Mouse (Mus musculus): ENCODE data around the gene Cdkn2c. TPM values are rescaled to one million over a fixed set of nuclear protein-coding genes. Genes with fewer than 3 reads are reported as not detected.
A peak's percentile ranks its signal among the peaks of the same experiment; 100 is the strongest.

Gene Cdkn2c
- polyA plus RNA-seq, 1 experiment from 2014 or later, result 3.3 TPM

DNA sequence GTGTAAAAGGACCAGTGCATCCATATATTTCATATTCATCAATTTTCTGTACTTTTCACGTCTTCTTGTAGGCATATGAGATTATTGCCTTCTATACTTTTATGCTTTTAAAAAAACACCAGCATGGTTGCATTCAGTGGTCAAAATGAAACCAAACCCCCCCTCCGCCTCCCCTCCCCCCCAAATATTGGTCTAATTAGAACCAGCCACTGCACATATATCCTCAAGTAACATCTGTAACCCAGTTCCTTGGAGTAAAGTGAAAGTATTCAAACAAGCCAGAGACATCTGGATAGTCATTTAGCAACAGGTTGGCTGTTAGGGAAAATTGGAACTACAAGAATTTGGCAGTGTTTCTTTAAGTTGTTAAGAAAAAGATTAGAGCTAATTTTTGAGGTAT is 529 bp upstream of the Cdkn2c start:
- WGBS, result 28% methylated on average over 2 of the region's 2 CpGs
- Histone ChIP-seq H3K27ac (no peak overlapping the region), H3K4me3 (replicated peaks) (peak overlapping the region; percentile 63; the same call in 1 of the 2 replicates), H3K9me3 (no peaks in the 10 kb centered on the region), H3K9ac (replicated peaks) (0 out of 2 replicates have a peak overlapping the region, but pooled peaks have one; percentile 81), H3K36me3 (no peaks in the 10 kb centered on the region), H3K27me3 (peaks cover 26% of the 10 kb centered on the region), H3K4me2 (peak overlapping the region; percentile 98), H3K4me1 (replicated peaks) (peaks cover 18% of the 10 kb centered on the region)
- ATAC-seq (ENCODE audit: insufficient number of reproducible peaks, insufficient read depth, low FRiP score, low TSS enrichment, low read depth), result no peak

DNA sequence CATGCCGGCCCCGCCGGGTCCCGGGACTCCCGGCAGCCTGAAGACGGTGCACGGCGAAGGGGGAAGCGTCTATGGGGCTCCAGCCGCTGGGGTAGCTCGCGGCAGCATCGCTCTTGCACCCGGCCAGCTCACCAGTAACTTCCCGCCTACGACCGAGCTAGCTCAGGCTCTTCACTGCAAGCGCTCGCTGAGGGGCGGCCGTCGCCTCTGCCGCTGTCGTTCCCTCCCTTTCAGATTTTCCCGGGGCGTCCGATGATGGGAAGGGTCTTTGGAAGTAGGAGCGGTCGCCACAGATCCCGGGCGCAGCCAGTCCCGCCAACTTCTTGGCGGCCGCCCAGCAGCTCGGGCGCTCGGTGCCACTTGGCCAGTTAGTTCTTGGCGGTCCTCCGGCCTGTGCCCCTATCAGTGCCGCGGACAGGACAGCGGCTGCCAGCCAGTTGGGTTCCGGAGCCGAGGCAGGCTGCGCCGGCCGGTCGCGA is 968 bp downstream of the Cdkn2c start:
- no peak overlapping the region for H3K27ac ChIP-seq
- WGBS, result under 1% methylated on average over 49 of the region's 49 CpGs
- H3K9ac ChIP-seq (replicated peaks), result peak overlapping the region; percentile 81

DNA sequence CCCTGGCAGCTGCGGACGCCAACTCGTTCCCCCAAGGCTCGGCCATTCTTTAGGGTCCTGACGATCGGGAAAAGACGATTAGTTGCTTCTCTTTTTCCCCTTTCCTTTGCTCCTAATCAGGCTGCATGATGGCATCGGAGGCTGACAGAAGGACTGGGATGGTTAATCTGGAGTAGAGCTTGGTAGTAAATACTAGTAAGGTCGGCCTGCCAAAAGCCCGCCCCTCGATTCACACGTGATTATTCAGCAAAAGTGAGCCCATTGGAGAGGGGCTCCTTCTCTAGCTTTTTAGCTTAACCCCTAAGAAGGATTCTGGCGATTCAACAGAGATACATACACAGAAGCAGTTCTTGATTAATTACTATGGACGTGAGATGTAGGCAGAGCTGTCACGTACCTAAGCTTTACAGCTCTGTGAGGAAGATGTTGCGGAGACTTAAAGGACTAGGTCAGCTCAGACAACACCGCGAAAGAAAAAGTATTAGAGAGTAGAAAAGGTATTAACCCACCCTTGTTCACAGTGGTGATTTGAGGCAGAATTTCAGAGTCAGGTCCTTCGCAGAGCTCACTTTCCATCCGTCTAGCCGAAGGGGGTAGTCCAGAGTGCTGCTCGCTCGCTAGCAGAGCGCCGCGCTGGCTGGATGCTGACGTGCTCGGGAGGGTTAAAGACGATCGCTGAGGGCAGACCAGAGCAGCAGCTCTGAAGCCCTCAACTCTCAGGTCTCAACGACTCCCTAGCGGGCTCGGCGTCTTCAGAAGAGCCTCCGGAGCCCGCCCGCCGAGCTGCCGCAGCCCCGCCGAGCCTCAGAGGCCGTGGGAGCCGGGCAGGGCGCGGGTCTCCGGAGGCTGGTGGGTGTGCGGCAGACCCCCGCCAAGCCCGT is 1.6 kb downstream of the Cdkn2c start:
- WGBS, result under 1% methylated on average over 49 of the region's 49 CpGs
- H3K4me1 ChIP-seq (replicated peaks), result peaks cover 18% of the 10 kb centered on the region
- peaks cover 41% of the 10 kb centered on the region for H3K27me3 ChIP-seq
- H3K9ac ChIP-seq (replicated peaks), result peak overlapping the region; percentile 81
- no peak overlapping the region for H3K27ac ChIP-seq
- H3K4me2 ChIP-seq, result peak overlapping the region; percentile 98
- H3K4me3 ChIP-seq (replicated peaks), result peak overlapping the region; percentile 63
- no peaks in the 10 kb centered on the region for H3K36me3 ChIP-seq
- peak; percentile 32; the same call in 1 of the 2 replicates for ATAC-seq (ENCODE audit: insufficient number of reproducible peaks, insufficient read depth, low FRiP score, low TSS enrichment, low read depth)
- H3K9me3 ChIP-seq, result no peaks in the 10 kb centered on the region

More for the DNA sequence above, 968 bp downstream of the Cdkn2c start:
- Histone ChIP-seq H3K27me3 (peaks cover 37% of the 10 kb centered on the region), H3K4me2 (peak overlapping the region; percentile 98), H3K36me3 (no peaks in the 10 kb centered on the region), H3K4me3 (replicated peaks) (peak overlapping the region; percentile 63), H3K4me1 (replicated peaks) (peaks cover 18% of the 10 kb centered on the region), H3K9me3 (no peaks in the 10 kb centered on the region)
- ATAC-seq (ENCODE audit: insufficient number of reproducible peaks, insufficient read depth, low FRiP score, low TSS enrichment, low read depth), result peak; percentile 48; the same call in 1 of the 2 replicates

DNA sequence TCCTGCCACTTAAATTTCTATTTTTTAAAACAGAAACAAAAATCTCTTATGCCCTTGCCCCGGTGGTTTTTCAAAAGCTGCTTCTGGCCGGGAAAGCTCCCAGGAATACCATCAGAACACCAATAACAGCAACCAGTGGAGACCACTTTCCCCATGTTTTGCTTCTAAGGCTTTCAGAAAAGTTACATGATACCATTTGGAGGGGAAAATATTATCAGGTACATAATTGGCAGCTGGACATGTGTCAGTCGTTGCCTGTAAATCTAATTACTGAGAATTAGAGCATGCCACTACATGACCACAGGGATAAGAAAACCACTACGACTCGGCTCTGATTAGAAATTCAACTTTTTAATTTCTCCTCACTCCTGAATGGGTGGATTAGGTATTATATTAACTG is 2.9 kb downstream of the Cdkn2c start:
- H3K27me3 ChIP-seq, result peaks cover 49% of the 10 kb centered on the region
- H3K36me3 ChIP-seq, result no peaks in the 10 kb centered on the region
- WGBS, result 4% methylated on average over 5 of the region's 5 CpGs
- H3K4me2 ChIP-seq, result no peak overlapping the region
- no peaks in the 10 kb centered on the region for H3K9me3 ChIP-seq
- H3K9ac ChIP-seq (replicated peaks), result no peak overlapping the region
- peaks cover 18% of the 10 kb centered on the region for H3K4me1 ChIP-seq (replicated peaks)
- ATAC-seq (ENCODE audit: insufficient number of reproducible peaks, insufficient read depth, low FRiP score, low TSS enrichment, low read depth), result no peak
- H3K4me3 ChIP-seq (replicated peaks), result no peak overlapping the region
- H3K27ac ChIP-seq, result no peak overlapping the region

DNA sequence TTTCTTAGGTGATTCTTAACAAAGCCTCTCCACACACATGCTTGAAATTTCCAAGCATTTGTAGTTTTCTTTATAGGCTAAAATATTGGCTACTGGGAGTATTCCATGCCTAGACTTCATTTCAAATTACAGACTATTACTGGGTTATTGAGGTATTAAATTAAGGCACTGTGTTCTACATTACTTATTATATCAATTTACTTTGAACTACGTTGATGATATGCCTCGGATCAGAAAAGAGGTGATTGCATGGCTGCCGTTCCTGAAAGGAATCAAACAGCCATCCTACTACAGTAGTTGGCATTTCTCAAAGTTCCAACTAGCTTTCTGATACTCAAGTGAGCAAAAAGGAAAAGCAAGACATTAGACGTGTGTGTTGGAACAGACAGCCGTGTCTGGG is 4.7 kb downstream of the Cdkn2c start:
- H3K9ac ChIP-seq (replicated peaks), result no peak overlapping the region
- no peak overlapping the region for H3K4me3 ChIP-seq (replicated peaks)
- H3K27ac ChIP-seq, result no peak overlapping the region
- peaks cover 22% of the 10 kb centered on the region for H3K4me1 ChIP-seq (replicated peaks)
- peaks cover 67% of the 10 kb centered on the region for H3K27me3 ChIP-seq
- H3K4me2 ChIP-seq, result no peak overlapping the region
- no peaks in the 10 kb centered on the region for H3K9me3 ChIP-seq
- no peak for ATAC-seq (ENCODE audit: insufficient number of reproducible peaks, insufficient read depth, low FRiP score, low TSS enrichment, low read depth)
- 5% methylated on average over 5 of the region's 5 CpGs for WGBS
- no peaks in the 10 kb centered on the region for H3K36me3 ChIP-seq

DNA sequence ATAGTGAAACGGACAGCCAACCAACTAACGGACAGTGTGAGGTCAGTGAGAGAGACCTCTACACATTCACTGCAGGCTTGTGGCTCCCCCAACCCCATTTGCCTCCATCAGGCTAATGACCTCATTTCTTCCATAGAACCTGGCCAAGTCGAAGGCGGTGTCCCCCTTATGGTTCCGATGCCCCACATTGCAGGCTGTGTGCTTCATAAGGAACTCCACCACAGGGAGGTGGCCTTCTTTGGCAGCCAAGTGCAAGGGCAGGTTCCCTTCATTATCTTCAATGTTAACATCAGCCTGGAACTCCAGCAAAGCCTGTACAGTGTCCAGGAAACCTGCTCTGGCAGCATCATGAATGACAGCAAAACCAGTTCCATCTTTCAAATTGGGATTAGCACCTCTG is 5.8 kb downstream of the Cdkn2c start:
- Histone ChIP-seq H3K9ac (replicated peaks) (no peak overlapping the region), H3K27ac (no peak overlapping the region), H3K4me1 (replicated peaks) (peaks cover 27% of the 10 kb centered on the region), H3K9me3 (no peaks in the 10 kb centered on the region), H3K4me2 (no peak overlapping the region), H3K4me3 (replicated peaks) (no peak overlapping the region), H3K27me3 (peaks cover 77% of the 10 kb centered on the region), H3K36me3 (no peaks in the 10 kb centered on the region)
- ATAC-seq (ENCODE audit: insufficient number of reproducible peaks, insufficient read depth, low FRiP score, low TSS enrichment, low read depth), result no peak
- 1% methylated on average over 5 of the region's 5 CpGs for WGBS

DNA sequence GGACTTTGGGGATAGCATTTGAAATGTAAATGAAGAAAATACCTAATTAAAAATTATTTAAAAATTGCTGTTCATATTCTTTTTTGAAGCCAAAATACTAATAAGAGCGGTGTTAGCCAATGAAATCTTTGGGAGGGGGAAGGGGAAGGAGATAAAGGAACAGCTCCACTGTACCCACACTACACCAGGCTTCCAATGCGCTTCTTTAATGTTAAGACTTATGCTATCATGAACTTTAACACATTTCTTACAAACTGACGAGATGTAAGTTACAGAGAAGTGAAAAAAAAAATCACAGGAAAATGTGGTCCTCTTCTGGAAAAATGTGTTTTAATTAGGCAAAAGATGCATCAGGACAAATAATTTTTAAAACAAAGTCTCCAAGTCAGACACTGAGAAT is 6.4 kb downstream of the Cdkn2c start:
- Histone ChIP-seq H3K9ac (replicated peaks) (no peak overlapping the region), H3K4me1 (replicated peaks) (peaks cover 22% of the 10 kb centered on the region), H3K4me2 (no peak overlapping the region), H3K9me3 (no peaks in the 10 kb centered on the region), H3K27ac (no peak overlapping the region), H3K4me3 (replicated peaks) (no peak overlapping the region), H3K27me3 (peaks cover 72% of the 10 kb centered on the region), H3K36me3 (no peaks in the 10 kb centered on the region)
- 4% methylated on average over 3 of the region's 3 CpGs for WGBS
- no peak for ATAC-seq (ENCODE audit: insufficient number of reproducible peaks, insufficient read depth, low FRiP score, low TSS enrichment, low read depth)

DNA sequence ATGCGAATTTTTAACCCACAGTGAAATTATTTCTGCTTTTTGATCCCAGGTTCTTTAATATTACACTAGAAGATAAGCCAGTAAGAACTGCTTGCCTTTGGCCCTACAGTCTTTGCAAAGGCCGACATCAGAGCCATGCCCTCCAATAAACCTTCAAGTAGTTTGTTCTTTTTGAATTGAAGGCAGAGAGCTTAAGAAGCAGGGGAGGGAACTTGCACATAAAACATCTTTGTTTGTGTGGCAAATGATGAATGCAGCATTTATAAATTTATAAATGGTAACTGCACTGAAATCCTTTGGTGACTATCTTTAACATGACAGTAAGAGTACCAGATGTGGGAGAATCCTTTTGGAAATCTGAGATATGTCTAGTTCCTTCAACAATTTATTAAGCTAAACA is 7.4 kb downstream of the Cdkn2c start:
- no peak overlapping the region for H3K4me3 ChIP-seq (replicated peaks)
- peaks cover 71% of the 10 kb centered on the region for H3K27me3 ChIP-seq
- no peak overlapping the region for H3K27ac ChIP-seq
- H3K4me1 ChIP-seq (replicated peaks), result peaks cover 14% of the 10 kb centered on the region
- no peak overlapping the region for H3K4me2 ChIP-seq
- 9% methylated on average over 2 of the region's 2 CpGs for WGBS
- no peak for ATAC-seq (ENCODE audit: insufficient number of reproducible peaks, insufficient read depth, low FRiP score, low TSS enrichment, low read depth)
- no peaks in the 10 kb centered on the region for H3K9me3 ChIP-seq
- no peak overlapping the region for H3K9ac ChIP-seq (replicated peaks)
- H3K36me3 ChIP-seq, result no peaks in the 10 kb centered on the region

DNA sequence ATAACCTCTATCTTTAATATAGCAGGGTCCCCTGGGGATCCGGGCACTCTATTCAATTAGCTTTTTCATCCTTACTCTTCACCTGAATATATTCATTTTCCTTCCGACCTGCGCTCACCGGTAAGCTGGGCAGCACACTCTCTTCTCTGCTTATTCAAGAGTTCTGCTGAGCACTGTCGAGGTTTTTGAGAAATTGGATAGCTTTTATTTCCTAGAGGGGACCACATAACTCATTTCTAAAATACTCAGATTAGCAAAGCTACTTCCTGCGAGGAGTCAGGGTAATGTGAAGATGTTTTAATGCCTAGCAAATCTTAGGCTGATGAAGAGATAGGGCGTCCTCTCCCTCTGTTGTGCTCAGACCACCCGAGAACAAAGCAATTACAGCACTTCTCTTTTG is 8.2 kb downstream of the Cdkn2c start:
- Histone ChIP-seq H3K4me3 (replicated peaks) (no peak overlapping the region), H3K4me1 (replicated peaks) (peaks cover 14% of the 10 kb centered on the region), H3K9me3 (no peaks in the 10 kb centered on the region), H3K9ac (replicated peaks) (no peak overlapping the region), H3K27ac (no peak overlapping the region), H3K36me3 (no peaks in the 10 kb centered on the region), H3K27me3 (peaks cover 66% of the 10 kb centered on the region), H3K4me2 (no peak overlapping the region)
- no peak for ATAC-seq (ENCODE audit: insufficient number of reproducible peaks, insufficient read depth, low FRiP score, low TSS enrichment, low read depth)
- 4% methylated on average over 8 of the region's 8 CpGs for WGBS

DNA sequence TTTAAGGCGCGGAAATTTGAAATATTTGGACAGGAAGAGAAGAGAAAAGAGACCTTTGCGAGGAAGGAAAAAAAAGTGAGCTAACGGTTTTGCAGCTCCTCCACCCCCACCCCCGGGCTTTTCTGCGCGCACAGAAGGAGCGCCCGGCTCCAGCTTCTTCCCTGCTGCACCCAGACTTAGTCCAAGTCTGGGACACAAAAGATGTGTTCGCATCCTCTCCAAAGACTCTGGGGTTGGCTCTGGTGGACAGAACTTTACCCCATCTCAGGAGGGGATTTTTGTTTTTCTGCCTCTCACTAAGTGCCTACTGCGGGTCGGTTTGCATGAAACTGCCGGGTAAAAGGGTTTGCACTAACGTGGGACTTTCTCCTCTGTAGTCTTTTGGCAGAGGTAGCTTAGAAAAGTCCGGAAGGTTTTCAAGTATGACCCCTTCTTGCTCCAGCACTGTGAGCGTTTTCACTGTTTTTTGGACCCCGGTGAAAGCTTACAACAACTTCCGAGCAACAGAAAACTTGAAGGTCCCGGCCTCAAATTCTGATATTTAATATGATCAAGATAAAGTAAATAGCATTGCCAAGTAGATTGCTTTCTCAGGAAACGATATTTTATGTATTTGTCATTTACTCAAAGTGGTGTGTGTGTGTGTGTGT is 9.0 kb downstream of the Cdkn2c start:
- Histone ChIP-seq H3K27ac (no peak overlapping the region), H3K36me3 (no peaks in the 10 kb centered on the region), H3K9ac (replicated peaks) (no peak overlapping the region), H3K4me1 (replicated peaks) (peaks cover 14% of the 10 kb centered on the region), H3K4me3 (replicated peaks) (peak overlapping the region; percentile 39), H3K9me3 (no peaks in the 10 kb centered on the region), H3K4me2 (peak overlapping the region; percentile 62), H3K27me3 (peaks cover 65% of the 10 kb centered on the region)
- WGBS, result under 1% methylated on average over 20 of the region's 20 CpGs
- no peak for ATAC-seq (ENCODE audit: insufficient number of reproducible peaks, insufficient read depth, low FRiP score, low TSS enrichment, low read depth)
